16 mouse cellular contexts compared by ENCODE assay signal in genomic region chr2:118445696-118446674, GRCm38 (mm10). TPM values are rescaled to one million over a fixed set of nuclear protein-coding genes. Genes with fewer than 3 reads are reported as not detected.
A peak's percentile ranks its signal among the peaks of the same experiment; 100 is the strongest.
DNase-seq lines count a peak whose midpoint lies in the region; ATAC-seq lines count a peak whose summit lies in the region.
"Had no signal": no experiment of that assay in that cellular context is flagged by ENCODE, and none has a peak within 500 bp of the region (broad histone marks: within the 10 kb centered on the region; RNA-seq: fewer than 3 reads in every experiment).

No protein-coding gene starts in this region.

- no peak overlapping the region for H3K4me3 ChIP-seq in hindbrain, embryonic 15.5 days
- no peak overlapping the region for H3K4me3 ChIP-seq in hindbrain, embryonic 10.5 days
- H3K4me3 ChIP-seq in neural tube, embryonic 13.5 days: no peak overlapping the region
- no peak overlapping the region for H3K4me3 ChIP-seq in embryonic facial prominence, embryonic 14.5 days (ENCODE audit: low read depth, low read length)
- no peak overlapping the region for H3K4me3 ChIP-seq in midbrain, embryonic 16.5 days (ENCODE audit: low read depth, low read length)
- H3K4me3 ChIP-seq: embryonic facial prominence, embryonic 13.5 days; megakaryocyte, embryonic 14.5 days had no signal

- H3K27ac ChIP-seq in hindbrain, embryonic 15.5 days (replicated peaks): peak overlapping the region; percentile 48; the same call in 1 of the 2 replicates
- no peak overlapping the region for H3K27ac ChIP-seq in hindbrain, embryonic 10.5 days
- H3K27ac ChIP-seq in neural tube, embryonic 13.5 days (replicated peaks): peak overlapping the region; percentile 35; the same call in 1 of the 2 replicates
- H3K27ac ChIP-seq in embryonic facial prominence, embryonic 14.5 days (replicated peaks; ENCODE audit: low read depth, low read length): 0 out of 2 replicates have a peak overlapping the region, but pooled peaks have one; percentile 21
- no peak overlapping the region; the same call in 1 of the 2 replicates for H3K27ac ChIP-seq in midbrain, embryonic 16.5 days (ENCODE audit: low read length)
- H3K27ac ChIP-seq: embryonic facial prominence, embryonic 13.5 days had no signal

- H3K4me2 ChIP-seq in hindbrain, embryonic 15.5 days: no peak overlapping the region
- no peak overlapping the region for H3K4me2 ChIP-seq in neural tube, embryonic 13.5 days
- no peak overlapping the region for H3K4me2 ChIP-seq in embryonic facial prominence, embryonic 14.5 days (ENCODE audit: low read depth, low read length)
- H3K4me2 ChIP-seq in midbrain, embryonic 16.5 days (ENCODE audit: low read length): no peak overlapping the region
- H3K4me2 ChIP-seq: embryonic facial prominence, embryonic 13.5 days; heart, embryonic 11.5 days had no signal

- no peak for DNase-seq in hindbrain, embryonic 10.5 days (ENCODE audit: low spot score)
- no peak for DNase-seq in neural tube, embryonic 10.5 days (ENCODE audit: extremely low spot score, low spot score)
- peak; percentile 85 for DNase-seq in embryonic facial prominence, embryonic 14.5 days (ENCODE audit: low spot score)
- no peak for DNase-seq in heart, postnatal 36 days
- DNase-seq in urinary bladder, postnatal 14 days (ENCODE audit: low spot score): no peak
- DNase-seq: adrenal gland, postnatal 14 days; cerebellum, adult 8-10 months; lung, adult 18-20 months; thymus, postnatal 4 days had no signal

- peaks cover 16% of the 10 kb centered on the region for H3K4me1 ChIP-seq in hindbrain, embryonic 15.5 days (replicated peaks)
- peaks cover 21% of the 10 kb centered on the region for H3K4me1 ChIP-seq in hindbrain, embryonic 10.5 days (replicated peaks)
- H3K4me1 ChIP-seq in neural tube, embryonic 13.5 days (replicated peaks): peaks cover 18% of the 10 kb centered on the region; the same call in 1 of the 2 replicates
- no peaks in the 10 kb centered on the region for H3K4me1 ChIP-seq in embryonic facial prominence, embryonic 14.5 days (ENCODE audit: control insufficient read depth, insufficient read depth, low read length)
- 0 out of 2 replicates have a peak, but pooled peaks cover 3% of the 10 kb centered on the region for H3K4me1 ChIP-seq in midbrain, embryonic 16.5 days (ENCODE audit: control insufficient read depth, insufficient read depth, low read length)
- H3K4me1 ChIP-seq: megakaryocyte, embryonic 14.5 days had no signal

- H3K27me3 ChIP-seq in hindbrain, embryonic 15.5 days: no peaks in the 10 kb centered on the region
- H3K27me3 ChIP-seq in hindbrain, embryonic 10.5 days (ENCODE audit: insufficient read depth, poor library complexity, severe bottlenecking): no peaks in the 10 kb centered on the region
- H3K27me3 ChIP-seq in neural tube, embryonic 13.5 days: no peaks in the 10 kb centered on the region
- H3K27me3 ChIP-seq in embryonic facial prominence, embryonic 14.5 days (replicated peaks; ENCODE audit: control insufficient read depth, insufficient read depth, low read length): no peaks in the 10 kb centered on the region
- H3K27me3 ChIP-seq in midbrain, embryonic 16.5 days (ENCODE audit: control insufficient read depth, insufficient read depth, low read depth, low read length): no peaks in the 10 kb centered on the region
- H3K27me3 ChIP-seq: embryonic facial prominence, embryonic 13.5 days; megakaryocyte, embryonic 14.5 days had no signal

- peaks cover 22% of the 10 kb centered on the region for H3K36me3 ChIP-seq in hindbrain, embryonic 15.5 days
- H3K36me3 ChIP-seq in hindbrain, embryonic 10.5 days: peaks cover 54% of the 10 kb centered on the region
- H3K36me3 ChIP-seq in neural tube, embryonic 13.5 days: peaks cover 27% of the 10 kb centered on the region
- peaks cover 38% of the 10 kb centered on the region for H3K36me3 ChIP-seq in embryonic facial prominence, embryonic 14.5 days (ENCODE audit: control insufficient read depth, insufficient read depth, low read length)
- 0 out of 2 replicates have a peak, but pooled peaks cover 4% of the 10 kb centered on the region for H3K36me3 ChIP-seq in midbrain, embryonic 16.5 days (ENCODE audit: control insufficient read depth, insufficient read depth, low read length)

- no peak overlapping the region for H3K9ac ChIP-seq in hindbrain, embryonic 15.5 days
- H3K9ac ChIP-seq in neural tube, embryonic 13.5 days: no peak overlapping the region
- H3K9ac ChIP-seq in embryonic facial prominence, embryonic 14.5 days (ENCODE audit: low read depth, low read length): no peak overlapping the region
- H3K9ac ChIP-seq in midbrain, embryonic 16.5 days (ENCODE audit: low read depth, low read length): no peak overlapping the region
- H3K9ac ChIP-seq: embryonic facial prominence, embryonic 13.5 days had no signal

- ATAC-seq in hindbrain, embryonic 15.5 days (ENCODE audit: low FRiP score, low read depth): peak; percentile 76; the same call in 1 of the 2 replicates
- ATAC-seq in neural tube, embryonic 13.5 days (ENCODE audit: low read depth): peak; percentile 82
- ATAC-seq in embryonic facial prominence, embryonic 14.5 days (ENCODE audit: low read depth): peak; percentile 65; the same call in 1 of the 2 replicates
- ATAC-seq in midbrain, embryonic 16.5 days: peak; percentile 85
- ATAC-seq: intestine, embryonic 16.5 days had no signal

- intact Hi-C loops in heart, postnatal 36 days (cut with DNase I): no loop called here

- WGBS in hindbrain, embryonic 15.5 days: 35% methylated on average over 13 of the region's 13 CpGs
- 86% methylated on average over 13 of the region's 13 CpGs for WGBS in hindbrain, embryonic 10.5 days
- 50% methylated on average over 13 of the region's 13 CpGs for WGBS in neural tube, embryonic 13.5 days
- 53% methylated on average over 13 of the region's 13 CpGs for WGBS in embryonic facial prominence, embryonic 14.5 days
- WGBS in midbrain, embryonic 16.5 days: 38% methylated on average over 13 of the region's 13 CpGs

- no peaks in the 10 kb centered on the region for H3K9me3 ChIP-seq in hindbrain, embryonic 15.5 days
- H3K9me3 ChIP-seq in hindbrain, embryonic 10.5 days: no peaks in the 10 kb centered on the region
- no peaks in the 10 kb centered on the region for H3K9me3 ChIP-seq in neural tube, embryonic 13.5 days
- no peaks in the 10 kb centered on the region for H3K9me3 ChIP-seq in embryonic facial prominence, embryonic 14.5 days (ENCODE audit: control insufficient read depth, low read length)
- no peaks in the 10 kb centered on the region for H3K9me3 ChIP-seq in midbrain, embryonic 16.5 days (replicated peaks; ENCODE audit: control insufficient read depth, low read length, poor library complexity, severe bottlenecking)
- H3K9me3 ChIP-seq: embryonic facial prominence, embryonic 13.5 days had no signal

RNA-seq across cellular contexts. Expression of gene Srp14, which starts 33.5 kb away (rescaled TPM):
- polyA plus RNA-seq in hindbrain, embryonic 15.5 days (2015; fragmentation: Nextera tagmentation; extraction: Ambion mirVana): 314 and 317 TPM in 2 replicates
- polyA plus RNA-seq in hindbrain, embryonic 10.5 days (2016; fragmentation: Nextera tagmentation; extraction: Ambion mirVana): 281 and 316 TPM in 2 replicates
- 367 and 393 TPM in 2 replicates for polyA plus RNA-seq in neural tube, embryonic 13.5 days (2015; fragmentation: Nextera tagmentation; extraction: Ambion mirVana)
- polyA plus RNA-seq in embryonic facial prominence, embryonic 14.5 days (2014; fragmentation: Nextera tagmentation; extraction: Ambion mirVana): 237 and 260 TPM in 2 replicates
- 306 and 312 TPM in 2 replicates for polyA plus RNA-seq in midbrain, embryonic 16.5 days (2015; fragmentation: Nextera tagmentation; extraction: Ambion mirVana)
- total RNA-seq in heart, postnatal 36 days (2021): 100 to 1,000 TPM; 114 to 118 TPM

RNA-seq across cellular contexts. Expression of gene Eif2ak4, which starts 57.6 kb away (rescaled TPM):
- polyA plus RNA-seq in hindbrain, embryonic 15.5 days (2015; fragmentation: Nextera tagmentation; extraction: Ambion mirVana): 8.9 and 9.3 TPM in 2 replicates
- polyA plus RNA-seq in hindbrain, embryonic 10.5 days (2016; fragmentation: Nextera tagmentation; extraction: Ambion mirVana): 11.4 and 14.2 TPM in 2 replicates
- 7.7 and 8.0 TPM in 2 replicates for polyA plus RNA-seq in neural tube, embryonic 13.5 days (2015; fragmentation: Nextera tagmentation; extraction: Ambion mirVana)
- 10.0 and 10.8 TPM in 2 replicates for polyA plus RNA-seq in embryonic facial prominence, embryonic 14.5 days (2014; fragmentation: Nextera tagmentation; extraction: Ambion mirVana)
- 8.4 and 9.3 TPM in 2 replicates for polyA plus RNA-seq in midbrain, embryonic 16.5 days (2015; fragmentation: Nextera tagmentation; extraction: Ambion mirVana)
- total RNA-seq in heart, postnatal 36 days (2021): 1 to 10 TPM; 4.8 to 6.5 TPM

Comparison
In these comparisons a context has a peak if more than half of its experiments do, and no peak if none do; other contexts are left out.
1. H3K27ac ChIP-seq: peak in hindbrain, embryonic 15.5 days (single experiment), neural tube, embryonic 13.5 days (single experiment) and embryonic facial prominence, embryonic 14.5 days (single experiment); none in hindbrain, embryonic 10.5 days (single experiment) and midbrain, embryonic 16.5 days (single experiment).
2. Peak in every context shown above with its lines, with median percentiles within 50 percentile points of each other: ATAC-seq.